Comparison of ENCODE assay signal across 29 mouse cellular contexts in the genomic region with DNA sequence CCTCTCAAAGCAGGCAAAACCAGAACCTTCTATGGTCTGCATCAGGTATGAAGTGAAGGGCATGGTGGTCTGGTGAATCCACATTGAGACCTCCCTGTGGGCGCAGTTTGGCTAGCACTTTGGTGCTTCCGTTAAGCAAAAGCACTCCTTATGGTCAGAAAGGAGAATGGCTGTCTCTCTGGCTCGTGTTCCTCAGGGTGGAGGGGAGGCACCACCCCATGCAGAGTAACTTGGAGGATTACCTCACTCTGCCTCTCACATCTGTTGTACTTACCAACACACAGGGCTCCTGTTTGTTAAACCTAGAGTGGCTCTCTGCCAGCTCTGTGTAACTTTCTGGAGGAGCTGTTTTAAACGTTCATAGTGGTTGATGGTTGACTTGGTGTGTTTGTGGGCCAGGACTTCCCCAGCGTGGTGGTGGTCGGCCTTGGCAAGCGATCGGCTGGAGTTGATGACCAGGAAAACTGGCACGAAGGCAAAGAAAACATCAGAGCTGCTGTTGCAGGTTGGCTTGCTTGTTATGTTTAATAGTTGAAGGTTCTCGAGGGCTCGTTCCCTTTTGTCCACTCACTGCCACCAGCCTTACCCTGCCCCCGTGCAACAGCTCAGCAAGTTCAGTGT. TPM values are rescaled to one million over a fixed set of nuclear protein-coding genes. Genes with fewer than 3 reads are reported as not detected.
DNase-seq lines count a peak whose midpoint lies in the region; ATAC-seq and TF ChIP-seq lines count a peak whose summit lies in the region.
"Had no signal": no experiment of that assay in that cellular context is flagged by ENCODE, and none has a peak within 500 bp of the region (broad histone marks: within the 10 kb centered on the region; RNA-seq: fewer than 3 reads in every experiment).

No protein-coding gene starts in this region.

- H3K27me3 ChIP-seq in intestine, postnatal 0 days (replicated peaks; ENCODE audit: control insufficient read depth, insufficient read depth, low read length), result no peaks in the 10 kb centered on the region
- H3K27me3 ChIP-seq in intestine, embryonic 15.5 days (replicated peaks), result no peaks in the 10 kb centered on the region
- H3K27me3 ChIP-seq in liver, adult 2 months (ENCODE audit: control insufficient read depth, insufficient read depth, low read length), result no peaks in the 10 kb centered on the region
- H3K27me3 ChIP-seq in heart, adult 2 months (ENCODE audit: control insufficient read depth, insufficient read depth, low read length), result no peaks in the 10 kb centered on the region
- no peaks in the 10 kb centered on the region for H3K27me3 ChIP-seq in embryonic facial prominence, embryonic 10.5 days (replicated peaks; ENCODE audit: low read depth, poor library complexity, severe bottlenecking)
- H3K27me3 ChIP-seq: embryonic facial prominence, embryonic 13.5 days; midbrain, embryonic 12.5 days; neural tube, embryonic 13.5 days had no signal

- H3K27ac ChIP-seq in intestine, postnatal 0 days (ENCODE audit: low read depth, low read length), result peak overlapping the region; percentile 51
- no peak overlapping the region for H3K27ac ChIP-seq in intestine, embryonic 15.5 days
- peak overlapping the region; percentile 85 for H3K27ac ChIP-seq in liver, adult 2 months (replicated peaks; ENCODE audit: insufficient read depth, low read depth, low read length)
- no peak overlapping the region for H3K27ac ChIP-seq in heart, adult 2 months
- H3K27ac ChIP-seq in embryonic facial prominence, embryonic 10.5 days (replicated peaks), result no peak overlapping the region
- H3K27ac ChIP-seq: embryonic facial prominence, embryonic 13.5 days; hindbrain, embryonic 10.5 days; hindbrain, postnatal 0 days; liver, embryonic 14.5 days; midbrain, embryonic 12.5 days; neural tube, embryonic 13.5 days had no signal

- H3K9ac ChIP-seq in intestine, postnatal 0 days (ENCODE audit: low read depth, low read length), result no peak overlapping the region
- no peak overlapping the region for H3K9ac ChIP-seq in intestine, embryonic 15.5 days
- peak overlapping the region; percentile 56 for H3K9ac ChIP-seq in liver, adult 2 months (ENCODE audit: low read depth, low read length)
- H3K9ac ChIP-seq in heart, adult 2 months (ENCODE audit: low read depth, low read length), result no peak overlapping the region
- H3K9ac ChIP-seq: embryonic facial prominence, embryonic 13.5 days; liver, embryonic 14.5 days; midbrain, embryonic 12.5 days; neural tube, embryonic 13.5 days had no signal

- H3K79me2 ChIP-seq in liver, adult 2 months (ENCODE audit: control insufficient read depth, insufficient read depth, low read length), result peaks cover 27% of the 10 kb centered on the region; the same call in 1 of the 2 replicates
- no peaks in the 10 kb centered on the region for H3K79me2 ChIP-seq in heart, adult 2 months (replicated peaks; ENCODE audit: control insufficient read depth, insufficient read depth, low read length)

- WGBS in intestine, postnatal 0 days, result 86% methylated on average over 12 of the region's 12 CpGs
- WGBS in intestine, embryonic 15.5 days, result 86% methylated on average over 12 of the region's 12 CpGs
- WGBS in liver, adult 2 months, result 28% methylated on average over 12 of the region's 12 CpGs
- WGBS in heart, adult 2 months, result 77% methylated on average over 12 of the region's 12 CpGs
- WGBS in embryonic facial prominence, embryonic 10.5 days, result 91% methylated on average over 12 of the region's 12 CpGs

- no peak for ATAC-seq in intestine, postnatal 0 days
- no peak for ATAC-seq in intestine, embryonic 15.5 days
- ATAC-seq: forebrain, embryonic 16.5 days; hindbrain, postnatal 0 days had no signal

- no peak overlapping the region for H3K4me3 ChIP-seq in intestine, postnatal 0 days (ENCODE audit: low read depth, low read length)
- H3K4me3 ChIP-seq in intestine, embryonic 15.5 days (replicated peaks), result no peak overlapping the region
- peak overlapping the region; percentile 28; the same call in 1 of the 2 replicates for H3K4me3 ChIP-seq in liver, adult 2 months (ENCODE audit: insufficient read depth, low read depth, low read length)
- H3K4me3 ChIP-seq in heart, adult 2 months, result no peak overlapping the region
- no peak overlapping the region for H3K4me3 ChIP-seq in embryonic facial prominence, embryonic 10.5 days
- H3K4me3 ChIP-seq: embryonic facial prominence, embryonic 13.5 days; hindbrain, embryonic 10.5 days; midbrain, embryonic 12.5 days; neural tube, embryonic 13.5 days had no signal

- no peak for TF ChIP-seq CTCF in intestine, postnatal 0 days (IDR thresholded peaks at IDR 0.05; ENCODE audit: low read depth)
- no peak for TF ChIP-seq CTCF in liver, adult 2 months (IDR thresholded peaks at IDR 0.05; ENCODE audit: low read depth, low read length)
- no peak for TF ChIP-seq CTCF in heart, adult 2 months (IDR thresholded peaks at IDR 0.05)

- H3K36me3 ChIP-seq in intestine, postnatal 0 days (ENCODE audit: control insufficient read depth, insufficient read depth), result peaks cover 44% of the 10 kb centered on the region
- peaks cover 22% of the 10 kb centered on the region for H3K36me3 ChIP-seq in intestine, embryonic 15.5 days
- peaks cover 50% of the 10 kb centered on the region for H3K36me3 ChIP-seq in liver, adult 2 months (ENCODE audit: control insufficient read depth, insufficient read depth, low read length)
- H3K36me3 ChIP-seq in heart, adult 2 months (ENCODE audit: control insufficient read depth, insufficient read depth, low read length), result no peaks in the 10 kb centered on the region
- H3K36me3 ChIP-seq in embryonic facial prominence, embryonic 10.5 days (replicated peaks), result peaks cover 69% of the 10 kb centered on the region

- TF ChIP-seq POLR2A in liver, adult 2 months (IDR thresholded peaks at IDR 0.05; ENCODE audit: extremely low read depth, insufficient read depth, low read length), result no peak
- no peak for TF ChIP-seq POLR2A in heart, adult 2 months (IDR thresholded peaks at IDR 0.05; ENCODE audit: insufficient read depth, low read depth, low read length)

- no peaks in the 10 kb centered on the region for H3K9me3 ChIP-seq in intestine, postnatal 0 days (ENCODE audit: control insufficient read depth)
- H3K9me3 ChIP-seq in intestine, embryonic 15.5 days, result no peaks in the 10 kb centered on the region
- H3K9me3 ChIP-seq in embryonic facial prominence, embryonic 10.5 days, result no peaks in the 10 kb centered on the region
- H3K9me3 ChIP-seq: embryonic facial prominence, embryonic 13.5 days; hindbrain, embryonic 10.5 days; midbrain, embryonic 12.5 days; neural tube, embryonic 13.5 days had no signal

- H3K4me1 ChIP-seq in intestine, postnatal 0 days (replicated peaks; ENCODE audit: control insufficient read depth, insufficient read depth, low read length), result peaks cover 6% of the 10 kb centered on the region; the same call in 1 of the 2 replicates
- H3K4me1 ChIP-seq in intestine, embryonic 15.5 days (replicated peaks), result peaks cover 7% of the 10 kb centered on the region; the same call in 1 of the 2 replicates
- peaks cover 23% of the 10 kb centered on the region for H3K4me1 ChIP-seq in liver, adult 2 months (ENCODE audit: control insufficient read depth, insufficient read depth, low read length)
- peaks cover 2% of the 10 kb centered on the region; the same call in 1 of the 2 replicates for H3K4me1 ChIP-seq in heart, adult 2 months (ENCODE audit: control insufficient read depth, insufficient read depth, low read length)
- peaks cover 18% of the 10 kb centered on the region for H3K4me1 ChIP-seq in embryonic facial prominence, embryonic 10.5 days

- no peak overlapping the region for H3K4me2 ChIP-seq in intestine, postnatal 0 days (replicated peaks; ENCODE audit: low read depth)
- no peak overlapping the region for H3K4me2 ChIP-seq in intestine, embryonic 15.5 days (replicated peaks)
- H3K4me2 ChIP-seq: embryonic facial prominence, embryonic 13.5 days; midbrain, embryonic 12.5 days; neural tube, embryonic 13.5 days had no signal

- DNase-seq in liver, adult 2 months (ENCODE audit: extremely low read depth, low read depth, low spot score), result peak; percentile 80
- DNase-seq in liver (no peak), NIH3T3 (ENCODE audit: low read depth) (peak; percentile 40)
- no peak for DNase-seq in heart, adult 2 months
- DNase-seq in embryonic facial prominence, embryonic 10.5 days (ENCODE audit: low spot score), result no peak
- DNase-seq: B cell, adult 2 months; cerebellum, adult 9-11 months; gastrocnemius, postnatal 36 days; kidney, adult 18-20 months; layer of hippocampus, postnatal 36 days; right cerebral cortex, adult 18-20 months; spleen, adult 18-20 months; thymus, postnatal 25 days had no signal

- intact Hi-C loops in heart, adult 2 months (cut with DNase I), result no loop called here

- no peak for TF ChIP-seq EP300 in heart, adult 2 months (IDR thresholded peaks at IDR 0.05; ENCODE audit: insufficient read depth, low read depth, low read length)

RNA-seq across cellular contexts. Expression of gene Lap3, which starts 3.9 kb away (rescaled TPM):
- 108 and 120 TPM in 2 replicates for polyA plus RNA-seq in intestine, postnatal 0 days (2015; fragmentation: Nextera tagmentation; extraction: Ambion mirVana)
- polyA plus RNA-seq in intestine, embryonic 15.5 days (2015; fragmentation: Nextera tagmentation; extraction: Ambion mirVana), result 118 and 119 TPM in 2 replicates
- 300 and 328 TPM in 2 replicates for total RNA-seq in liver, adult 2 months (2014; rRNA removed)
- 92.9 and 108 TPM in 2 replicates for polyA plus RNA-seq in liver, adult 2 months (2012; rRNA removed)
- 100 to 1,000 TPM in 1 of 2 experiments, 10 to 100 TPM in 1; 98.4 to 107 TPM for total RNA-seq in heart, adult 2 months (2021)
- polyA plus RNA-seq in heart, adult 2 months (2012; rRNA removed), result 24.0 and 32.9 TPM in 2 replicates
- 112 and 115 TPM in 2 replicates for polyA plus RNA-seq in embryonic facial prominence, embryonic 10.5 days (2016; fragmentation: Nextera tagmentation; extraction: Ambion mirVana)

RNA-seq across cellular contexts. Expression of gene Med28, which starts 23.0 kb away (rescaled TPM):
- 203 and 213 TPM in 2 replicates for polyA plus RNA-seq in intestine, postnatal 0 days (2015; fragmentation: Nextera tagmentation; extraction: Ambion mirVana)
- 228 and 249 TPM in 2 replicates for polyA plus RNA-seq in intestine, embryonic 15.5 days (2015; fragmentation: Nextera tagmentation; extraction: Ambion mirVana)
- 27.2 and 39.1 TPM in 2 replicates for total RNA-seq in liver, adult 2 months (2014; rRNA removed)
- polyA plus RNA-seq in liver, adult 2 months (2012; rRNA removed), result 43.3 and 44.8 TPM in 2 replicates
- total RNA-seq in heart, adult 2 months (2021), result 10 to 100 TPM; 56.1 to 62.8 TPM
- 56.7 and 68.3 TPM in 2 replicates for polyA plus RNA-seq in heart, adult 2 months (2012; rRNA removed)
- polyA plus RNA-seq in embryonic facial prominence, embryonic 10.5 days (2016; fragmentation: Nextera tagmentation; extraction: Ambion mirVana), result 296 and 298 TPM in 2 replicates

RNA-seq across cellular contexts. Expression of gene Clrn2, which starts 43.5 kb away (rescaled TPM):
- not detected in 2 replicates for polyA plus RNA-seq in intestine, postnatal 0 days (2015; fragmentation: Nextera tagmentation; extraction: Ambion mirVana)
- polyA plus RNA-seq in intestine, embryonic 15.5 days (2015; fragmentation: Nextera tagmentation; extraction: Ambion mirVana), result not detected in 2 replicates
- total RNA-seq in liver, adult 2 months (2014; rRNA removed), result not detected in 2 replicates
- not detected in 2 replicates for polyA plus RNA-seq in liver, adult 2 months (2012; rRNA removed)
- total RNA-seq in heart, adult 2 months (2021), result not detected
- not detected in 2 replicates for polyA plus RNA-seq in heart, adult 2 months (2012; rRNA removed)
- not detected in 2 replicates for polyA plus RNA-seq in embryonic facial prominence, embryonic 10.5 days (2016; fragmentation: Nextera tagmentation; extraction: Ambion mirVana)
- total RNA-seq: adrenal gland, adult 18-20 months; ES-E14; gastrocnemius, postnatal 36 days; hindbrain, postnatal 0 days; megakaryocyte progenitor cell, adult 5-6 weeks; monocyte, adult 5-6 weeks had no signal
- polyA plus RNA-seq: embryonic facial prominence, embryonic 13.5 days; forebrain, embryonic 16.5 days; heart, embryonic 16.5 days; large intestine, adult 2 months; liver, embryonic 14.5 days; lung, embryonic 16.5 days had no signal

RNA-seq across cellular contexts. Expression of gene Qdpr, which starts 47.0 kb away (rescaled TPM):
- 355 and 422 TPM in 2 replicates for polyA plus RNA-seq in intestine, postnatal 0 days (2015; fragmentation: Nextera tagmentation; extraction: Ambion mirVana)
- 259 and 272 TPM in 2 replicates for polyA plus RNA-seq in intestine, embryonic 15.5 days (2015; fragmentation: Nextera tagmentation; extraction: Ambion mirVana)
- total RNA-seq in liver, adult 2 months (2014; rRNA removed), result 640 and 691 TPM in 2 replicates
- 491 and 636 TPM in 2 replicates for polyA plus RNA-seq in liver, adult 2 months (2012; rRNA removed)
- total RNA-seq in heart, adult 2 months (2021), result 10 to 100 TPM; 73.9 to 86.0 TPM
- 58.3 and 95.5 TPM in 2 replicates for polyA plus RNA-seq in heart, adult 2 months (2012; rRNA removed)
- 127 and 130 TPM in 2 replicates for polyA plus RNA-seq in embryonic facial prominence, embryonic 10.5 days (2016; fragmentation: Nextera tagmentation; extraction: Ambion mirVana)

Comparison
In these comparisons a context has a peak if more than half of its experiments do, and no peak if none do; other contexts are left out.
1. H3K27ac ChIP-seq: peak in intestine, postnatal 0 days (single experiment) and liver, adult 2 months (single experiment); none in intestine, embryonic 15.5 days (single experiment), heart, adult 2 months (single experiment) and embryonic facial prominence, embryonic 10.5 days (single experiment).
2. DNase-seq: peak in liver, adult 2 months (single experiment) and NIH3T3 (single experiment); none in liver (single experiment), heart, adult 2 months (0 of 2) and embryonic facial prominence, embryonic 10.5 days (single experiment).